Mouse (Mus musculus): ENCODE results near the gene Dlg2.

- no peak for TF ChIP-seq CTCF (IDR thresholded peaks at IDR 0.05; ENCODE audit: borderline replicate concordance, insufficient read depth, low read depth, low read length)
- TF ChIP-seq POLR2A (IDR thresholded peaks at IDR 0.05; ENCODE audit: borderline replicate concordance, insufficient read depth, low read length), result no peak
Measured at GRCm38 (mm10) chr7:92367111-92367510, 1890.6 kb downstream of the Dlg2 start.
